ENCODE assay signal across 1 mouse cellular context in genomic region chr9:62363619-62364018, GRCm38 (mm10).
TF ChIP-seq lines count a peak whose summit lies in the region.

No protein-coding gene starts in this region.

TF ChIP-seq in CH12.LX, 34 proteins besides CTCF, POLR2A, EP300 and RAD21 (continued from another document):
- peak; percentile 86 for TF ChIP-seq BHLHE40 (IDR thresholded peaks at IDR 0.05; ENCODE audit: low read depth, low read length)
- peak; percentile 27 for TF ChIP-seq NELFE (IDR thresholded peaks at IDR 0.05; ENCODE audit: low read depth, low read length)
- TF ChIP-seq NRF1 (IDR thresholded peaks at IDR 0.05; ENCODE audit: low read depth, low read length): 0 out of 2 replicates have a peak, but pooled peaks have one; percentile 23
- peak; percentile 26; the same call in 1 of the 2 replicates for TF ChIP-seq HCFC1 (IDR thresholded peaks at IDR 0.05; ENCODE audit: low read depth, low read length)
- peak; percentile 23; the same call in 1 of the 2 replicates for TF ChIP-seq IRF4 (IDR thresholded peaks at IDR 0.05; ENCODE audit: low read depth, low read length)
- no peak for TF ChIP-seq ZC3H11A (IDR thresholded peaks at IDR 0.05; ENCODE audit: low read depth, low read length)
- peak; percentile 18; the same call in 1 of the 2 replicates for TF ChIP-seq TBP (conservative IDR thresholded peaks at IDR 0.05; ENCODE audit: low read depth, low read length)
- TF ChIP-seq ZNF384 (IDR thresholded peaks at IDR 0.05; ENCODE audit: low read depth, low read length): no peak
- peak; percentile 94 for TF ChIP-seq MYC (IDR thresholded peaks at IDR 0.05; ENCODE audit: low read depth, low read length)
TF ChIP-seq in CH12.LX: peak in this region for 16.
